Mouse (Mus musculus): Measurements from ENCODE around the gene Pdgfb. TPM values are rescaled to one million over a fixed set of nuclear protein-coding genes. Genes with fewer than 3 reads are reported as not detected.

Gene Pdgfb
- 10.8 and 12.8 TPM in 2 replicates for polyA plus RNA-seq (2012; rRNA removed)

DNA sequence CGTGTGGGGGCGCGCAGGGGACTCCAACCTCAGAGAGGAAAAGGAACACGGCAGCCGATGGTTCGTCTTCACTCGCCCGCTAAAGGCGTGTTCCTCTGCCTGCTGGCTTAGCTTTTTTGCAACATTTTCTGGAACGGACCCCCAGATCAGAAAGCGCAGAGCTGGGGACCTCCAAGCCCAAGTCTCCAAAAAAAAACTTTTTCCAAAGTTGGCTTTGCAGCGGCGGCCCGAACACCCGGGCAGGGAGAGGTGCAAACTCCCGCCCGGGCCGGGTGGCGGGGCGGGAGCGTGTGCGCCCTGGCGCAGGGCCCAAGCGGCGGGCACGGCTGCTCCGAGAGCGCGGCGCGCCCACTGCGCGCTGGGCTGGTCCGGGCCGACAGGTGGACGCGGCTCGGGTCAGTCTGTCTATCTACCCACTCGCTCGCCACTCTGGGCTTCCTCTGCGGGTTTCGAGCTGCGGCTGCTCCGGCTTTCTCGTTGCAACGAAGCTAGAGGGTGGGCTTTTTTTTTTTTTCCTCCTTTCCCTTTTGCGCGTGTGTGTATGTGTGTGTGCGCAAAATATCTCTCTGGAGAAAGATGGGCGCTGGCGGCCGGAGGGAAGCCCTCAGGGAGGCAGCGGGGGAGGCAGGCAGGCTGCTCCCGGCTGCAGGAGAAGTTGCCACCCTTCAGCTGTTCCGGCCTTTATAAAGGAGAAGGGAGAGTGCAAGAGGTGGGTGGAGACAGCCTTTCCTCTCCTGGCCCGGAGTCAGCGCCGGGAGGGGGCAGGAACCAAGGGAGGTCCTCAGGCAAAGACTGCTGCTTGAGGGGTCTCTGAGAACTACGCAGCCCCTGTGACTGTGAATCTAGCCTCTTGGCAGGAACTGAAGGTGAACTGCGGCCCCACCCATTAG, at the start of gene Pdgfb:
Gene Pdgfb, minus strand, starts transcription at position 657 of the 890 bp plus-strand sequence.

DNA sequence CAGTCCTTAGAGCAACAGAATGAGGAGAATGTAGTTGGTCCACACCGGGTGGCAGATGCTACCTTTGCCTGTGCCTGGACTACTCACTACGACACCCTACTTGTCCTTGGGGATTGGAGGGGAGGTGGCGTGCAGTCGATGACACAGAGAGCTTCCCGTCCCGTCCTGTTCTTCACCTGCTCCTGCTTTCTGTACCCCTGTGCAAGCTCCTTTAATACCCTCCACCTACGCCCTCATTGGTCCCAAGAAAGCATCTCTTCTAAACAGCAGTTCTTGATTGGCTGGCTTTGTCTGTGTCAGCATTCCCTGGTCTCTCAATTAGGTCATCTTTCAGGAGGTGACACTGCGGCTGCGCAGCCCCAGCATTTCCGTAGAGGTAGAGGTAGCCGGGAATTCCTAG, 43.8 kb downstream of the Pdgfb start, which contains the start of gene Cbx7:
Gene Cbx7, minus strand, starts transcription at position 180 of the 400 bp plus-strand sequence.

Other genes starting within 250 kb of the Pdgfb start
- gene Dnal4, start 237.1 kb downstream of the Pdgfb start, polyA plus RNA-seq (2012; rRNA removed), result 79.5 and 84.5 TPM in 2 replicates
- gene Nptxr, start 210.2 kb downstream of the Pdgfb start, polyA plus RNA-seq (2012; rRNA removed), result 28.8 and 35.0 TPM in 2 replicates
- 1.2 and 1.8 TPM in 2 replicates for gene Npcd, start 180.7 kb downstream of the Pdgfb start, polyA plus RNA-seq (2012; rRNA removed)
- gene Cbx6, start 180.3 kb downstream of the Pdgfb start, polyA plus RNA-seq (2012; rRNA removed), result 67.3 and 71.7 TPM in 2 replicates
- gene Apobec3, start 123.3 kb downstream of the Pdgfb start, polyA plus RNA-seq (2012; rRNA removed), result 7.2 and 8.8 TPM in 2 replicates
- gene Cbx7, start 43.9 kb downstream of the Pdgfb start, polyA plus RNA-seq (2012; rRNA removed), result 12.1 and 13.0 TPM in 2 replicates
- 48.6 and 57.1 TPM in 2 replicates for gene Syngr1, start 76.4 kb upstream of the Pdgfb start, polyA plus RNA-seq (2012; rRNA removed)
- 1,038 and 1,063 TPM in 2 replicates for gene Rpl3, start 76.9 kb upstream of the Pdgfb start, polyA plus RNA-seq (2012; rRNA removed)
- 44.6 and 48.4 TPM in 2 replicates for gene Tab1, start 118.2 kb upstream of the Pdgfb start, polyA plus RNA-seq (2012; rRNA removed)
- 41.9 and 43.1 TPM in 2 replicates for gene Mgat3, start 158.7 kb upstream of the Pdgfb start, polyA plus RNA-seq (2012; rRNA removed)
- 15.4 and 15.8 TPM in 2 replicates for gene Mief1, start 219.0 kb upstream of the Pdgfb start, polyA plus RNA-seq (2012; rRNA removed)
- gene AC140267.1, start 220.9 kb upstream of the Pdgfb start, polyA plus RNA-seq (2012; rRNA removed), result not detected in 2 replicates
- 252 and 295 TPM in 2 replicates for gene Atf4, start 240.2 kb upstream of the Pdgfb start, polyA plus RNA-seq (2012; rRNA removed)
- 52.0 and 55.4 TPM in 2 replicates for gene Rps19bp1, start 249.3 kb upstream of the Pdgfb start, polyA plus RNA-seq (2012; rRNA removed)